ENCODE assay signal across 26 mouse cellular contexts in genomic region chr1:195371131-195371530, GRCm38 (mm10).
DNase-seq lines count a peak whose midpoint lies in the region; ATAC-seq and TF ChIP-seq lines count a peak whose summit lies in the region.
"Had no signal": no experiment of that assay in that cellular context is flagged by ENCODE, and none has a peak within 500 bp of the region (broad histone marks: within the 10 kb centered on the region; RNA-seq: fewer than 3 reads in every experiment).

No protein-coding gene starts in this region.

- H3K36me3 ChIP-seq in forebrain, postnatal 0 days (ENCODE audit: insufficient read depth) = no peaks in the 10 kb centered on the region
- no peaks in the 10 kb centered on the region for H3K36me3 ChIP-seq in forebrain, embryonic 15.5 days
- H3K36me3 ChIP-seq in midbrain, embryonic 11.5 days (ENCODE audit: control insufficient read depth, insufficient read depth, low read length) = no peaks in the 10 kb centered on the region
- no peaks in the 10 kb centered on the region for H3K36me3 ChIP-seq in midbrain, embryonic 13.5 days
- no peaks in the 10 kb centered on the region for H3K36me3 ChIP-seq in splenic B cell, adult 2 months (ENCODE audit: control insufficient read depth, insufficient read depth, low read length, poor library complexity, severe bottlenecking)
- H3K36me3 ChIP-seq: forebrain, embryonic 10.5 days; heart, embryonic 13.5 days; hindbrain, embryonic 12.5 days; neural tube, embryonic 15.5 days had no signal

- H3K27me3 ChIP-seq in forebrain, postnatal 0 days (ENCODE audit: insufficient read depth, low read length) = no peaks in the 10 kb centered on the region
- H3K27me3 ChIP-seq in forebrain, embryonic 15.5 days = no peaks in the 10 kb centered on the region
- H3K27me3 ChIP-seq in midbrain, embryonic 11.5 days (ENCODE audit: control insufficient read depth, insufficient read depth, low read length) = no peaks in the 10 kb centered on the region
- no peaks in the 10 kb centered on the region for H3K27me3 ChIP-seq in midbrain, embryonic 13.5 days
- no peaks in the 10 kb centered on the region for H3K27me3 ChIP-seq in splenic B cell, adult 2 months (ENCODE audit: control insufficient read depth, insufficient read depth, low read length, poor library complexity, severe bottlenecking)
- H3K27me3 ChIP-seq: heart, embryonic 13.5 days; hindbrain, embryonic 12.5 days; neural tube, embryonic 15.5 days had no signal

- TF ChIP-seq CTCF in forebrain, postnatal 0 days (IDR thresholded peaks at IDR 0.05; ENCODE audit: low read depth) = no peak
- TF ChIP-seq CTCF in brain, embryonic 14.5 days (IDR thresholded peaks at IDR 0.05; ENCODE audit: borderline replicate concordance, extremely low read depth, insufficient read depth, insufficient read length) = no peak

- no peak overlapping the region for H3K9ac ChIP-seq in forebrain, postnatal 0 days
- no peak overlapping the region for H3K9ac ChIP-seq in forebrain, embryonic 15.5 days (replicated peaks)
- no peak overlapping the region for H3K9ac ChIP-seq in midbrain, embryonic 11.5 days (ENCODE audit: low read length)
- H3K9ac ChIP-seq in midbrain, embryonic 13.5 days (replicated peaks) = no peak overlapping the region
- H3K9ac ChIP-seq: heart, embryonic 13.5 days; hindbrain, embryonic 12.5 days; liver, postnatal 0 days; neural tube, embryonic 15.5 days had no signal

- WGBS in forebrain, postnatal 0 days = 82% methylated on average over 6 of the region's 6 CpGs
- 80% methylated on average over 6 of the region's 6 CpGs for WGBS in forebrain, embryonic 15.5 days
- WGBS in midbrain, embryonic 11.5 days = 81% methylated on average over 6 of the region's 6 CpGs
- WGBS in midbrain, embryonic 13.5 days = 80% methylated on average over 6 of the region's 6 CpGs

- no peaks in the 10 kb centered on the region for H3K9me3 ChIP-seq in forebrain, postnatal 0 days (ENCODE audit: low read length)
- no peaks in the 10 kb centered on the region for H3K9me3 ChIP-seq in forebrain, embryonic 15.5 days
- no peaks in the 10 kb centered on the region for H3K9me3 ChIP-seq in midbrain, embryonic 11.5 days (ENCODE audit: control insufficient read depth, low read length)
- no peaks in the 10 kb centered on the region for H3K9me3 ChIP-seq in midbrain, embryonic 13.5 days
- H3K9me3 ChIP-seq: forebrain, embryonic 10.5 days; heart, embryonic 13.5 days; hindbrain, embryonic 12.5 days; neural tube, embryonic 15.5 days had no signal

- no peak overlapping the region for H3K27ac ChIP-seq in forebrain, postnatal 0 days (ENCODE audit: low read depth, low read length)
- no peak overlapping the region for H3K27ac ChIP-seq in forebrain, embryonic 15.5 days (replicated peaks)
- H3K27ac ChIP-seq in midbrain, embryonic 11.5 days (ENCODE audit: low read depth, low read length) = no peak overlapping the region
- H3K27ac ChIP-seq in midbrain, embryonic 13.5 days = no peak overlapping the region
- H3K27ac ChIP-seq: forebrain, embryonic 10.5 days; heart, embryonic 13.5 days; hindbrain, embryonic 12.5 days; layer of hippocampus, adult 2 months; neural tube, embryonic 15.5 days; stomach, postnatal 0 days had no signal

- no peaks in the 10 kb centered on the region for H3K4me1 ChIP-seq in forebrain, postnatal 0 days (ENCODE audit: insufficient read depth)
- H3K4me1 ChIP-seq in forebrain, embryonic 15.5 days = no peaks in the 10 kb centered on the region
- H3K4me1 ChIP-seq in midbrain, embryonic 11.5 days (ENCODE audit: control insufficient read depth, insufficient read depth, low read length) = no peaks in the 10 kb centered on the region
- H3K4me1 ChIP-seq in midbrain, embryonic 13.5 days (replicated peaks) = no peaks in the 10 kb centered on the region
- H3K4me1 ChIP-seq: forebrain, embryonic 10.5 days; heart, embryonic 13.5 days; hindbrain, embryonic 12.5 days; neural tube, embryonic 15.5 days had no signal

- H3K4me2 ChIP-seq in forebrain, postnatal 0 days (ENCODE audit: low read depth) = no peak overlapping the region
- H3K4me2 ChIP-seq in forebrain, embryonic 15.5 days (replicated peaks) = no peak overlapping the region
- H3K4me2 ChIP-seq in midbrain, embryonic 11.5 days = no peak overlapping the region
- H3K4me2 ChIP-seq in midbrain, embryonic 13.5 days (replicated peaks) = no peak overlapping the region
- H3K4me2 ChIP-seq: heart, embryonic 13.5 days; hindbrain, embryonic 12.5 days; liver, embryonic 11.5 days; neural tube, embryonic 15.5 days had no signal

- DNase-seq in forebrain, postnatal 0 days = peak; percentile 6
- DNase-seq in midbrain, embryonic 11.5 days (ENCODE audit: low spot score, missing footprints) = peak; percentile 83
- DNase-seq in brain, embryonic 14.5 days (ENCODE audit: low read depth) = peak; percentile 12
- peak; percentile 10 for DNase-seq in splenic B cell, adult 2 months (ENCODE audit: low read depth, low spot score)
- DNase-seq in liver = no peak
- DNase-seq: cerebellum, adult 18-20 months; cerebellum, postnatal 14 days; gastrocnemius, postnatal 10 days; heart, adult 18-20 months; heart, postnatal 14 days; kidney, adult 2 months; kidney, postnatal 14 days; layer of hippocampus, postnatal 36 days; liver, postnatal 0 days; lung, postnatal 14 days; thymus, adult 2 months had no signal

- ATAC-seq in forebrain, postnatal 0 days = no peak
- no peak for ATAC-seq in forebrain, embryonic 15.5 days (replicated peaks)
- ATAC-seq in midbrain, embryonic 11.5 days (ENCODE audit: low FRiP score) = no peak
- no peak for ATAC-seq in midbrain, embryonic 13.5 days
- ATAC-seq: liver, postnatal 0 days; midbrain, embryonic 16.5 days had no signal

- H3K4me3 ChIP-seq in forebrain, postnatal 0 days (ENCODE audit: low read depth, low read length) = no peak overlapping the region
- H3K4me3 ChIP-seq in forebrain, embryonic 15.5 days = no peak overlapping the region
- H3K4me3 ChIP-seq in midbrain, embryonic 11.5 days (ENCODE audit: low read depth, low read length) = no peak overlapping the region
- H3K4me3 ChIP-seq in midbrain, embryonic 13.5 days (replicated peaks) = no peak overlapping the region
- H3K4me3 ChIP-seq: forebrain, embryonic 10.5 days; heart, embryonic 13.5 days; hindbrain, embryonic 12.5 days; layer of hippocampus, adult 2 months; neural tube, embryonic 15.5 days had no signal

- TF ChIP-seq POLR2A in brain, embryonic 14.5 days (IDR thresholded peaks at IDR 0.05; ENCODE audit: borderline replicate concordance, extremely low read depth, insufficient read depth, insufficient read length, poor library complexity, severe bottlenecking) = no peak
